Mouse (Mus musculus) MEL (cell line): ENCODE measurements around the gene Tex22.

Source experiments
- EP300 ChIP-seq, 2 experiments: IDR thresholded peaks; 2 replicates each; pipeline ENCODE4 v1.6.1; 2011; ENCODE audit warnings: improper control_type of control experiment in 2 of 2, low read length in 2 of 2, low read depth in 1 of 2, mild to moderate bottlenecking in 1 of 2
- POLR2A ChIP-seq, 2 experiments: IDR thresholded peaks; 2 replicates each; pipeline ENCODE4 v1.6.1; 2011 to 2012; ENCODE audit warnings: low read length in 2 of 2, mild to moderate bottlenecking in 2 of 2, control low read depth in 1 of 2, improper control_type of control experiment in 1 of 2, low read depth in 1 of 2, moderate library complexity in 1 of 2; ENCODE audit not compliant: control insufficient read depth in 1 of 2, insufficient read depth in 1 of 2, poor library complexity in 1 of 2
- USF1 ChIP-seq: IDR thresholded peaks from 2 replicates; pipeline ENCODE4 v1.6.1; 2014; ENCODE audit warnings: low read depth, mild to moderate bottlenecking, inconsistent platforms, low read length, improper control_type of control experiment, moderate library complexity

DNA sequence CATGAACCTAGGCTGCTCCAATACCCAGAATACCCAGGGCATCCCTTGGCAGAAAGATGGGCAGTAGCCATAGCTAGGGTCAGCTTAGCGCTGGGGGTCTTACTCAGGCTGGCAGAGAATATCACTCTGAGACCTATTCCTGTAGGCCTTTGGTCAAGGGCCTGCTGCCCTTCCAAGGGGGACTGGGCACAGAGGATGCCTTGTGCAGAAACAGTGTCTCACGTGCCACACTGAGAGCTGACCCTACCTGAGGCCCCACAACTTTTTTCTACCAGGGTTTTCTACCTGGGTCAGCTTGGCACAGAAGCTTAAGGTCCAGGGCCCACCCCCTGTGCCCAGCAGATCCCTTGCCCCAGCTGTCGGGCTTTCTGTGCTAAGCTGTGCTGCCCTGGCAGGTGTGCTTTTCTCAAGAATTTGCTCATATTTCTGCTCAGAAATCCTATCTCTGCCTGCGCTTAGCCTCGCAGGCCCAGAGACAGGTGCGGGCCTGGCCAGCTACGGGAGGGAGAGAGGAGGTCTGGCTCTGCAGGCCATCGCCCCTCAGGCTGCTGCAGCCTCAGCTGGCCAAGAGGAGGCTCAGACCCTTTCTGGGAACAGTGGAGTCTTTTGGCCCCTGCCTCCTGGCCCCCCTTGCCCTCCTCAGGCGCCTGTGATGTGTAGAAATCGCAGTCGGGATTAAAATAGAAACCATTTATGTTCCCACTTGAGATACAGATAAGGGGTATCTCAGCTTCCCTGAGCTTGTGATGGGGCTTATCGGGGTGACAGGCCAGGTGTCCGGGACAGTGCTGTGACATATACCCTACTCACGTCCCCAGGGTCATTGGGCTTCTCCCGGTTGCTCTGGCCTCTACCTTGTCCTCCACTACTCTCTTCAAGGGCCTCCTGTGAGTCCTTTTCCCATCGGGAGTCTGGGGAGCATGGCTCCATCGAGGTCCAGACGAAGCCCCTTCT lies 63.2 kb downstream of the Tex22 start:
- TF ChIP-seq USF1 (no peak), POLR2A (IDR thresholded peaks at IDR 0.05; ENCODE audit: control insufficient read depth in 1 of 2, insufficient read depth in 1 of 2, low read depth in 1 of 2, low read length in 2 of 2, poor library complexity in 1 of 2) (no peak), EP300 (IDR thresholded peaks at IDR 0.05; ENCODE audit: low read depth in 1 of 2, low read length in 2 of 2) (no peak)
